Mouse (Mus musculus) embryonic facial prominence, embryonic 11.5 days (tissue): ENCODE data around the gene 5330417C22Rik. TPM values are rescaled to one million over a fixed set of nuclear protein-coding genes. Genes with fewer than 3 reads are reported as not detected.

Experiments used
- ATAC-seq: fragments of 200-750 bp; cut with Nextera tagmentation; replicated peaks from 2 replicates; pipeline ENCODE4 v1.8.0; 2017; ENCODE audit warnings: low read depth; ENCODE audit not compliant: insufficient number of reproducible peaks, low FRiP score, low TSS enrichment
- DNase-seq: peaks from one replicate; pipeline ENCODE4 v3.0.0-alpha.2; 2015; ENCODE audit warnings: low spot score
- H3K27ac ChIP-seq: fragments of 300-500 bp; sonication (generic); replicated peaks from 2 replicates; pipeline ENCODE4 v1.5.1; 2014; ENCODE audit warnings: mild to moderate bottlenecking, low read depth, low read length, control low read depth
- H3K27me3 ChIP-seq: fragments of 300-500 bp; sonication (generic); 2 replicates; pipeline ENCODE4 v1.6.1; 2014; ENCODE audit warnings: mild to moderate bottlenecking, low read length, moderate library complexity, mixed read lengths; ENCODE audit not compliant: control insufficient read depth, insufficient read depth
- H3K36me3 ChIP-seq: fragments of 300-500 bp; sonication (generic); replicated peaks from 2 replicates; pipeline ENCODE4 v1.6.1; 2014; ENCODE audit warnings: low read depth, mild to moderate bottlenecking, low read length, moderate library complexity, mixed read lengths; ENCODE audit not compliant: control insufficient read depth, insufficient read depth
- H3K4me1 ChIP-seq: fragments of 300-500 bp; sonication (generic); 2 replicates; pipeline ENCODE4 v1.6.1; 2014; ENCODE audit warnings: low read length, mixed read lengths; ENCODE audit not compliant: control insufficient read depth, insufficient read depth
- H3K4me2 ChIP-seq: fragments of 300-500 bp; sonication (generic); 2 replicates; pipeline ENCODE4 v1.6.1; 2014; ENCODE audit warnings: low read depth, mild to moderate bottlenecking, control low read depth, low read length, moderate library complexity
- H3K4me3 ChIP-seq: fragments of 300-500 bp; sonication (generic); 2 replicates; pipeline ENCODE4 v1.5.1; 2014; ENCODE audit warnings: low read depth, low read length, control low read depth
- H3K9ac ChIP-seq: fragments of 300-500 bp; sonication (generic); replicated peaks from 2 replicates; pipeline ENCODE4 v1.6.1; 2014; ENCODE audit warnings: mild to moderate bottlenecking, control low read depth, low read length
- H3K9me3 ChIP-seq: fragments of 300-500 bp; sonication (generic); replicated peaks from 2 replicates; pipeline ENCODE4 v1.6.1; 2016; ENCODE audit warnings: mild to moderate bottlenecking, low read length, inconsistent platforms, mixed read lengths; ENCODE audit not compliant: control insufficient read depth
- WGBS: fragments of 180-500 bp; shearing (Covaris S2); extraction: QIAGEN DNeasy Blood & Tissue Kit; methylation state at CpG from one replicate; pipeline ENCODE4 v1.1.7; 2014; 5-methylcytosine and 5-hydroxymethylcytosine counted together
- polyA plus RNA-seq: library from polyadenylated mRNA; unstranded; fragments of >200 nt; fragmentation: Nextera tagmentation; extraction: Ambion mirVana; gene quantifications from 2 replicates; pipeline ENCODE4 v1.2.1, GENCODE M21; 2014

5330417C22Rik gene
- polyA plus RNA-seq, 1 experiment from 2014 or later, result 0.48 TPM

GRCm38 (mm10) chr3:108467760-108468159 is 68.6 kb downstream of the 5330417C22Rik start:
- Histone ChIP-seq H3K4me2 (no peak overlapping the region), H3K36me3 (no peaks in the 10 kb centered on the region), H3K27ac (no peak overlapping the region), H3K9me3 (no peaks in the 10 kb centered on the region), H3K4me1 (no peaks in the 10 kb centered on the region), H3K4me3 (no peak overlapping the region), H3K27me3 (no peaks in the 10 kb centered on the region), H3K9ac (no peak overlapping the region)
- WGBS, result 79% methylated on average over 8 of the region's 8 CpGs
- ATAC-seq (no peak), DNase-seq (no peak)

- H3K4me2 ChIP-seq, result no peak overlapping the region
- H3K9ac ChIP-seq, result no peak overlapping the region
- H3K27me3 ChIP-seq, result no peaks in the 10 kb centered on the region
- no peaks in the 10 kb centered on the region for H3K4me1 ChIP-seq
- 88% methylated on average over 6 of the region's 6 CpGs for WGBS
- H3K36me3 ChIP-seq, result no peaks in the 10 kb centered on the region
- DNase-seq, result peak; percentile 24
- no peak overlapping the region for H3K4me3 ChIP-seq
- H3K9me3 ChIP-seq, result no peaks in the 10 kb centered on the region
- no peak for ATAC-seq
- no peak overlapping the region for H3K27ac ChIP-seq
Measured at GRCm38 (mm10) chr3:108466425-108466824, 69.9 kb downstream of the 5330417C22Rik start.

- no peaks in the 10 kb centered on the region for H3K4me1 ChIP-seq
- no peak for DNase-seq
- H3K27ac ChIP-seq, result no peak overlapping the region
- H3K27me3 ChIP-seq, result no peaks in the 10 kb centered on the region
- ATAC-seq, result no peak
- 32% methylated on average over 10 of the region's 10 CpGs for WGBS
- H3K9ac ChIP-seq, result no peak overlapping the region
- no peaks in the 10 kb centered on the region for H3K9me3 ChIP-seq
- no peak overlapping the region for H3K4me3 ChIP-seq
- H3K4me2 ChIP-seq, result no peak overlapping the region
- H3K36me3 ChIP-seq, result no peaks in the 10 kb centered on the region
Measured at GRCm38 (mm10) chr3:108458866-108459265, 77.5 kb downstream of the 5330417C22Rik start.

- no peak overlapping the region for H3K27ac ChIP-seq
- no peak overlapping the region for H3K4me3 ChIP-seq
- H3K4me2 ChIP-seq, result no peak overlapping the region
- H3K27me3 ChIP-seq, result no peaks in the 10 kb centered on the region
- WGBS, result 55% methylated on average over 14 of the region's 14 CpGs
- DNase-seq (no peak), ATAC-seq (no peak)
- no peaks in the 10 kb centered on the region for H3K9me3 ChIP-seq
- H3K4me1 ChIP-seq, result no peaks in the 10 kb centered on the region
- no peak overlapping the region for H3K9ac ChIP-seq
- no peaks in the 10 kb centered on the region for H3K36me3 ChIP-seq
Measured at GRCm38 (mm10) chr3:108458380-108458779, 78.0 kb downstream of the 5330417C22Rik start.

- 81% methylated on average over 1 of the region's 1 CpGs for WGBS
- H3K27me3 ChIP-seq, result no peaks in the 10 kb centered on the region
- H3K36me3 ChIP-seq, result no peaks in the 10 kb centered on the region
- DNase-seq (no peak), ATAC-seq (no peak)
- no peak overlapping the region for H3K9ac ChIP-seq
- no peak overlapping the region for H3K27ac ChIP-seq
- no peak overlapping the region for H3K4me2 ChIP-seq
- H3K9me3 ChIP-seq, result no peaks in the 10 kb centered on the region
- no peak overlapping the region for H3K4me3 ChIP-seq
- no peaks in the 10 kb centered on the region for H3K4me1 ChIP-seq
Measured at GRCm38 (mm10) chr3:108454172-108454571, 82.2 kb downstream of the 5330417C22Rik start.

GRCm38 (mm10) chr3:108451969-108452368 is 84.4 kb downstream of the 5330417C22Rik start:
- Histone ChIP-seq H3K4me1 (no peaks in the 10 kb centered on the region), H3K9me3 (no peaks in the 10 kb centered on the region), H3K4me2 (no peak overlapping the region), H3K9ac (no peak overlapping the region), H3K36me3 (no peaks in the 10 kb centered on the region), H3K27ac (no peak overlapping the region), H3K4me3 (no peak overlapping the region), H3K27me3 (no peaks in the 10 kb centered on the region)
- no peak for DNase-seq
- ATAC-seq, result no peak
- WGBS, result 80% methylated on average over 2 of the region's 2 CpGs

- Histone ChIP-seq H3K36me3 (no peaks in the 10 kb centered on the region), H3K27me3 (no peaks in the 10 kb centered on the region), H3K4me2 (peak overlapping the region; percentile 46), H3K27ac (peak overlapping the region; percentile 47; the same call in 1 of the 2 replicates), H3K9ac (peak overlapping the region; percentile 82), H3K4me3 (peak overlapping the region; percentile 93), H3K4me1 (peaks cover 3% of the 10 kb centered on the region), H3K9me3 (no peaks in the 10 kb centered on the region)
- no peak for ATAC-seq
- no peak for DNase-seq
- WGBS, result 16% methylated on average over 6 of the region's 6 CpGs
Measured at GRCm38 (mm10) chr3:108445366-108445705, 91.0 kb downstream of the 5330417C22Rik start.

- peak within 1 kb of the TSS; percentile 46 for H3K4me2 ChIP-seq
- H3K4me3 ChIP-seq, result peak within 1 kb of the TSS; percentile 93
- no peaks in the 10 kb centered on the region for H3K36me3 ChIP-seq
- peak within 1 kb of the TSS; percentile 47; the same call in 1 of the 2 replicates for H3K27ac ChIP-seq
- ATAC-seq, result peak; percentile 97
- DNase-seq, result peak; percentile 94
- peaks cover 3% of the 10 kb centered on the region for H3K4me1 ChIP-seq
- H3K9ac ChIP-seq, result peak within 1 kb of the TSS; percentile 82
- no peaks in the 10 kb centered on the region for H3K27me3 ChIP-seq
- H3K9me3 ChIP-seq, result no peaks in the 10 kb centered on the region
- WGBS, result under 1% methylated on average over 39 of the region's 41 CpGs
Measured at GRCm38 (mm10) chr3:108444698-108445365, 91.5 kb downstream of the 5330417C22Rik start, which contains the start of gene Sars. Gene Sars, minus strand, starts transcription at chr3:108445209.
